Mouse (Mus musculus) ES-E14 (cell line): Measurements from ENCODE around the gene Rap1gap2. TPM values are rescaled to one million over a fixed set of nuclear protein-coding genes. Genes with fewer than 3 reads are reported as not detected.

Experiments used
- DNase-seq: peaks from one replicate; pipeline ENCODE4 v3.0.0-alpha.2; 2013; ENCODE audit warnings: low read depth, low spot score
- H3K27ac ChIP-seq: 2 replicates; pipeline ENCODE4 v1.5.1; 2012; ENCODE audit warnings: low read depth, mild to moderate bottlenecking, low read length, moderate library complexity, mixed read lengths; ENCODE audit not compliant: poor library complexity, insufficient read depth, severe bottlenecking
- H3K36me3 ChIP-seq: 2 replicates; pipeline ENCODE4 v1.6.1; 2012; ENCODE audit warnings: mild to moderate bottlenecking, low read length, moderate library complexity, mixed read lengths; ENCODE audit not compliant: control insufficient read depth, poor library complexity, insufficient read depth, severe bottlenecking
- H3K4me1 ChIP-seq, 2 experiments: fragments of 150-350 bp in 1 of 2; sonication (generic) in 1 of 2; 2 replicates each; pipeline ENCODE4 v1.6.1; 2012; ENCODE audit warnings: low read length in 2 of 2, mild to moderate bottlenecking in 1 of 2, mixed read lengths in 1 of 2; ENCODE audit not compliant: control insufficient read depth in 2 of 2, insufficient read depth in 2 of 2, poor library complexity in 1 of 2
- H3K4me3 ChIP-seq, 2 experiments: fragments of 150-350 bp in 1 of 2; sonication (generic) in 1 of 2; 2 replicates each; pipeline ENCODE4 v1.5.1; 2012; ENCODE audit warnings: low read length in 2 of 2, low read depth in 1 of 2, mild to moderate bottlenecking in 1 of 2, mixed read lengths in 1 of 2; ENCODE audit not compliant: insufficient read depth in 1 of 2, poor library complexity in 1 of 2, severe bottlenecking in 1 of 2
- H3K9ac ChIP-seq: 2 replicates; pipeline ENCODE4 v1.6.1; 2012; ENCODE audit warnings: low read depth, mild to moderate bottlenecking, low read length, mixed read lengths; ENCODE audit not compliant: poor library complexity, insufficient read depth, severe bottlenecking
- H3K9me3 ChIP-seq: fragments of 150-350 bp; sonication (generic); 2 replicates; pipeline ENCODE4 v1.6.1; 2012; ENCODE audit warnings: low read depth, mild to moderate bottlenecking, low read length; ENCODE audit not compliant: control insufficient read depth, insufficient read depth
- CHD2 ChIP-seq: IDR thresholded peaks from 2 replicates; pipeline ENCODE4 v1.6.1; 2014; ENCODE audit warnings: mild to moderate bottlenecking, low read depth, low read length, inconsistent platforms
- HCFC1 ChIP-seq: IDR thresholded peaks from 2 replicates; pipeline ENCODE4 v1.6.1; 2012; ENCODE audit warnings: low read length, inconsistent platforms, borderline replicate concordance; ENCODE audit not compliant: insufficient read depth
- MAFK ChIP-seq: IDR thresholded peaks from 2 replicates; pipeline ENCODE4 v1.6.1; 2014; ENCODE audit warnings: mild to moderate bottlenecking, low read depth, low read length, inconsistent platforms; ENCODE audit not compliant: insufficient read depth
- ZC3H11A ChIP-seq: IDR thresholded peaks from 2 replicates; pipeline ENCODE4 v1.6.1; 2012; ENCODE audit warnings: low read depth, mild to moderate bottlenecking, inconsistent platforms, low read length, borderline replicate concordance
- ZNF384 ChIP-seq: IDR thresholded peaks from 2 replicates; pipeline ENCODE4 v1.6.1; 2012; ENCODE audit warnings: low read depth, low read length, inconsistent platforms
- in situ Hi-C, 2 experiments: fragments of 600-800 bp; cut with MboI; formaldehyde crosslinking; loops; one replicate each; pipeline ENCODE4 v1.15.1; 2025; ENCODE audit warnings: low sequenced_read_pairs in 2 of 2, inconsistent platforms in 1 of 2; ENCODE audit not compliant: unreplicated experiment in 2 of 2
- total RNA-seq: library from RNA; depleted of rRNA; stranded (reverse); fragments of 300-350 nt; gene quantifications from 2 replicates; pipeline ENCODE4 v1.2.3, GENCODE M21; 2012

The Rap1gap2 gene
- total RNA-seq, 1 experiment, result 2.7 TPM

GRCm38 (mm10) chr11:74526180-74527158 lies 84.2 kb downstream of the Rap1gap2 start:
- Histone ChIP-seq H3K36me3 (no peaks in the 10 kb centered on the region), H3K4me1 (peaks cover 0 to 26% of the 10 kb centered on the region in 2 experiments; a peak in 2 of 4 replicates), H3K4me3 (no peak overlapping the region), H3K9ac (peak overlapping the region; percentile 7; the same call in 1 of the 2 replicates), H3K27ac (no peak overlapping the region), H3K9me3 (no peaks in the 10 kb centered on the region)
- DNase-seq, result peak; percentile 58
- TF ChIP-seq ZC3H11A (0 out of 2 replicates have a peak, but pooled peaks have one; percentile 26), MAFK (no peak)
- in situ Hi-C loops, result loop anchor here in 1 of 2 experiments (25.0 kb wide), 1 partner anchor 139 kb away; no protein-coding TSS in a partner anchor

- Histone ChIP-seq H3K4me1 (peaks cover 0 to 19% of the 10 kb centered on the region in 2 experiments; a peak in 2 of 4 replicates), H3K4me3 (no peak overlapping the region), H3K9ac (no peak overlapping the region), H3K27ac (no peak overlapping the region), H3K36me3 (no peaks in the 10 kb centered on the region), H3K9me3 (no peaks in the 10 kb centered on the region)
- DNase-seq, result no peak
- in situ Hi-C loops, result loop anchor here in 1 of 2 experiments (25.0 kb wide), 1 partner anchor 138 kb away; no protein-coding TSS in a partner anchor
- no peak for TF ChIP-seq ZC3H11A
- no peak for TF ChIP-seq MAFK
- TF ChIP-seq ZNF384, result no peak
- no peak for TF ChIP-seq CHD2
- TF ChIP-seq HCFC1, result no peak
Observed at GRCm38 (mm10) chr11:74525605-74526004, 85.1 kb downstream of the Rap1gap2 start.

GRCm38 (mm10) chr11:74525205-74525604 lies 85.5 kb downstream of the Rap1gap2 start:
- Histone ChIP-seq H3K9ac (no peak overlapping the region), H3K9me3 (no peaks in the 10 kb centered on the region), H3K27ac (no peak overlapping the region), H3K36me3 (no peaks in the 10 kb centered on the region), H3K4me1 (peaks cover 0 to 15% of the 10 kb centered on the region in 2 experiments; a peak in 2 of 4 replicates), H3K4me3 (no peak overlapping the region)
- in situ Hi-C loops, result loop anchor here in 1 of 2 experiments (25.0 kb wide), 1 partner anchor 138 kb away; no protein-coding TSS in a partner anchor
- no peak for TF ChIP-seq HCFC1
- no peak for TF ChIP-seq MAFK
- TF ChIP-seq ZNF384, result no peak
- TF ChIP-seq CHD2, result no peak
- no peak for TF ChIP-seq ZC3H11A
- DNase-seq, result no peak

GRCm38 (mm10) chr11:74524050-74524965 lies 86.4 kb downstream of the Rap1gap2 start:
- Histone ChIP-seq H3K36me3 (no peaks in the 10 kb centered on the region), H3K9ac (no peak overlapping the region), H3K27ac (no peak overlapping the region), H3K4me3 (no peak overlapping the region), H3K4me1 (peaks cover 0 to 14% of the 10 kb centered on the region in 2 experiments; a peak in 2 of 4 replicates), H3K9me3 (no peaks in the 10 kb centered on the region)
- DNase-seq, result no peak
- in situ Hi-C loops, result no loop called here
- peak; percentile 90 for TF ChIP-seq ZNF384
- TF ChIP-seq CHD2, result no peak
- no peak for TF ChIP-seq ZC3H11A
